Mouse (Mus musculus) gonadal fat pad, adult 2 months (tissue): ENCODE results near the gene Hoxa6. TPM values are rescaled to one million over a fixed set of nuclear protein-coding genes. Genes with fewer than 3 reads are reported as not detected.

ENCODE experiments used
- DNase-seq: peaks from one replicate; pipeline ENCODE4 v3.0.0-alpha.2; 2012; ENCODE audit warnings: low read depth
- polyA plus RNA-seq: library from polyadenylated mRNA; depleted of rRNA; stranded (reverse); fragments of >200 nt; gene quantifications from 2 replicates; pipeline ENCODE4 v1.2.3, GENCODE M21; 2012

Gene Hoxa6
- polyA plus RNA-seq, 1 experiment, result 3.2 TPM

GRCm38 (mm10) chr6:52177806-52178205 lies 30.7 kb downstream of the Hoxa6 start:
- no peak for DNase-seq

- no peak for DNase-seq
These were observed 31.3 kb downstream of the Hoxa6 start, which contains the start of gene 5730596B20Rik for GRCm38 (mm10) chr6:52177061-52177735. TSS of gene 5730596B20Rik (plus strand) at chr6:52177498.

GRCm38 (mm10) chr6:52176391-52176790 lies 32.1 kb downstream of the Hoxa6 start:
- no peak for DNase-seq

- no peak for DNase-seq
These were observed 32.7 kb downstream of the Hoxa6 start for GRCm38 (mm10) chr6:52175864-52176263.

- no peak for DNase-seq
These were observed 33.4 kb downstream of the Hoxa6 start for GRCm38 (mm10) chr6:52174968-52175751.

- no peak for DNase-seq
These were observed 34.9 kb downstream of the Hoxa6 start for GRCm38 (mm10) chr6:52173648-52174047.

GRCm38 (mm10) chr6:52172501-52172900 lies 36.0 kb downstream of the Hoxa6 start:
- DNase-seq, result no peak

GRCm38 (mm10) chr6:52171938-52172337 lies 36.6 kb downstream of the Hoxa6 start:
- DNase-seq, result no peak

GRCm38 (mm10) chr6:52171331-52171730 lies 37.2 kb downstream of the Hoxa6 start:
- DNase-seq, result no peak

- DNase-seq, result no peak
These were observed 37.7 kb downstream of the Hoxa6 start for GRCm38 (mm10) chr6:52170898-52171223.

GRCm38 (mm10) chr6:52170166-52170897 lies 38.2 kb downstream of the Hoxa6 start:
- no peak for DNase-seq

GRCm38 (mm10) chr6:52169499-52170165 lies 38.9 kb downstream of the Hoxa6 start:
- DNase-seq, result no peak

GRCm38 (mm10) chr6:52168191-52169055 lies 40.1 kb downstream of the Hoxa6 start:
- no peak for DNase-seq

- DNase-seq, result no peak
These were observed 40.8 kb downstream of the Hoxa6 start for GRCm38 (mm10) chr6:52167736-52168161.

- DNase-seq, result no peak
These were observed 41.3 kb downstream of the Hoxa6 start for GRCm38 (mm10) chr6:52167176-52167575.

- DNase-seq, result no peak
These were observed 42.0 kb downstream of the Hoxa6 start for GRCm38 (mm10) chr6:52166431-52167077.

GRCm38 (mm10) chr6:52165441-52166370 lies 42.8 kb downstream of the Hoxa6 start:
- peak; percentile 49 for DNase-seq

- no peak for DNase-seq
These were observed 43.7 kb downstream of the Hoxa6 start, which contains the start of gene Hoxa2 for GRCm38 (mm10) chr6:52164626-52165440. TSS of gene Hoxa2 (minus strand) at chr6:52164831.
